ENCODE assay signal across 13 mouse cellular contexts in the genomic region with DNA sequence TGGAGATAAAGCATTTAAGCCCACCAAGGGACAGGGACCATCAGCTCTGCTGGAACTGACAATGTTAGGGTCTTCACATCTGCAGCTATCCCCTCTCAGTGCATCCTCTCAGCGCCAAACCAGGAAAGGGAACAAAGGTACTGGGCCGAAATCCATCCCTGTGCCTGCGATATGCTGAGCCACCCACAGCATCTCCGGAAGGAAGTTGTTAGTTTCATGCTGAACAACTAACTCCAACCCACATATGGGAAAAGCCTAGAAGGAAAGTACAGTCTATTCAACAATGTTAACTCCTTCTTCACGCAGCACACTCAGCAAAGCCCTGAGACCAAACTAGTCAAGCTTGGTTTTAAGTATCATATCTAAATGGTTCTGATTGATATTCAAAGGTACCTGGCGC.
"Had no signal": no experiment of that assay in that cellular context is flagged by ENCODE, and none has a peak within 500 bp of the region (broad histone marks: within the 10 kb centered on the region; RNA-seq: fewer than 3 reads in every experiment).

No protein-coding gene starts in this region.

- DNase-seq: gastrocnemius, adult 2 months; gastrocnemius, postnatal 10 days; gastrocnemius, postnatal 25 days; heart, adult 18-20 months; heart, postnatal 10 days; heart, postnatal 4 days; kidney, adult 18-20 months; kidney, adult 8-10 months; kidney, postnatal 10 days; kidney, postnatal 25 days; kidney, postnatal 4 days; liver; liver, embryonic 13.5 days had no signal
